Mouse (Mus musculus): ENCODE data around the gene Tmem107.

Gene Tmem107

GRCm38 (mm10) chr11:69107676-69108075, 37.1 kb downstream of the Tmem107 start:
- no peak for DNase-seq (ENCODE audit: low spot score)

- DNase-seq (ENCODE audit: low spot score) = no peak
Measured at GRCm38 (mm10) chr11:69108223-69108622, 37.6 kb downstream of the Tmem107 start.

- DNase-seq (ENCODE audit: low spot score) = no peak
Measured at GRCm38 (mm10) chr11:69109032-69109900, 38.7 kb downstream of the Tmem107 start.

- DNase-seq (ENCODE audit: low spot score) = peak; percentile 92
Measured at GRCm38 (mm10) chr11:69110319-69111046, 39.9 kb downstream of the Tmem107 start.

GRCm38 (mm10) chr11:69111051-69111810, 40.6 kb downstream of the Tmem107 start:
- DNase-seq (ENCODE audit: low spot score) = no peak

- no peak for DNase-seq (ENCODE audit: low spot score)
Measured at GRCm38 (mm10) chr11:69111865-69112264, 41.3 kb downstream of the Tmem107 start.

- no peak for DNase-seq (ENCODE audit: low spot score)
Measured at GRCm38 (mm10) chr11:69114018-69114417, 43.4 kb downstream of the Tmem107 start.

- no peak for DNase-seq (ENCODE audit: low spot score)
Measured at GRCm38 (mm10) chr11:69114621-69115020, 44.0 kb downstream of the Tmem107 start.

GRCm38 (mm10) chr11:69116843-69117242, 46.2 kb downstream of the Tmem107 start:
- no peak for DNase-seq (ENCODE audit: low spot score)

GRCm38 (mm10) chr11:69117737-69118695, 47.4 kb downstream of the Tmem107 start:
- DNase-seq (ENCODE audit: low spot score) = no peak

- DNase-seq (ENCODE audit: low spot score) = no peak
Measured at GRCm38 (mm10) chr11:69118765-69119164, 48.2 kb downstream of the Tmem107 start.

GRCm38 (mm10) chr11:69119446-69120155, 49.0 kb downstream of the Tmem107 start:
- DNase-seq (ENCODE audit: low spot score) = no peak

- DNase-seq (ENCODE audit: low spot score) = no peak
Measured at GRCm38 (mm10) chr11:69120221-69121000, 49.8 kb downstream of the Tmem107 start, which contains the start of gene Hes7. Gene Hes7 (plus strand): TSS chr11:69120404.

GRCm38 (mm10) chr11:69121001-69121740, 50.6 kb downstream of the Tmem107 start:
- DNase-seq (ENCODE audit: low spot score) = no peak

GRCm38 (mm10) chr11:69121741-69122335, 51.2 kb downstream of the Tmem107 start:
- no peak for DNase-seq (ENCODE audit: low spot score)

- DNase-seq (ENCODE audit: low spot score) = peak; percentile 60
Measured at GRCm38 (mm10) chr11:69122336-69122951, 51.8 kb downstream of the Tmem107 start, which contains the start of gene 9130213A22Rik. Gene 9130213A22Rik (minus strand): TSS chr11:69122589.
